Mouse (Mus musculus) hematopoietic stem cell, adult 5-6 weeks (primary cell): ENCODE measurements at regions not wholly inside any gene's neighbourhood (a gene's known extent, or its start where the extent isn't known, plus 50 kb on each side); places are given as distances from the start of the nearest gene placed in this dataset.

ENCODE experiments used
- ATAC-seq, 2 experiments: fragments of 125-278 bp in 1 of 2; replicated peaks in 1 of 2; 2 replicates each; pipeline ENCODE4 v1.8.0; 2016 to 2017; ENCODE audit warnings: inconsistent platforms in 2 of 2, mild to moderate bottlenecking in 2 of 2, moderate number of reproducible peaks in 2 of 2, low read depth in 1 of 2, moderate TSS enrichment in 1 of 2; ENCODE audit not compliant: low FRiP score in 2 of 2, poor library complexity in 2 of 2, severe bottlenecking in 2 of 2, insufficient read depth in 1 of 2, low TSS enrichment in 1 of 2

- no peak for ATAC-seq
Observed at GRCm38 (mm10) chr12:35429473-35429872, 105.4 kb downstream of the Ahr start.

- no peak for ATAC-seq
Observed at GRCm38 (mm10) chr12:35419206-35419605, 115.6 kb downstream of the Ahr start.

GRCm38 (mm10) chr12:35417943-35418342 is 116.9 kb downstream of the Ahr start:
- peak in 1 of 2 experiments; percentile 32; a peak in 1 of 4 replicates for ATAC-seq

- ATAC-seq = no peak
Observed at GRCm38 (mm10) chr12:35416583-35416982, 118.3 kb downstream of the Ahr start.

GRCm38 (mm10) chr12:35412715-35413114 is 122.1 kb downstream of the Ahr start:
- no peak for ATAC-seq

- no peak for ATAC-seq
Observed at GRCm38 (mm10) chr12:35408461-35408860, 126.4 kb downstream of the Ahr start.

- no peak for ATAC-seq
Observed at GRCm38 (mm10) chr12:35408044-35408443, 126.8 kb downstream of the Ahr start.

GRCm38 (mm10) chr12:35401853-35402252 is 133.0 kb downstream of the Ahr start:
- ATAC-seq = no peak

- ATAC-seq = no peak
Observed at GRCm38 (mm10) chr12:35401219-35401618, 133.6 kb downstream of the Ahr start.

- no peak for ATAC-seq
Observed at GRCm38 (mm10) chr12:35395211-35395610, 139.6 kb downstream of the Ahr start.

- no peak for ATAC-seq
Observed at GRCm38 (mm10) chr12:35392111-35392510, 142.7 kb downstream of the Ahr start.

GRCm38 (mm10) chr12:35390266-35390665 is 144.6 kb downstream of the Ahr start:
- ATAC-seq = no peak

GRCm38 (mm10) chr12:35389839-35390238 is 145.0 kb downstream of the Ahr start:
- no peak for ATAC-seq

GRCm38 (mm10) chr12:35384211-35384610 is 150.6 kb downstream of the Ahr start:
- ATAC-seq = peak; percentile 62 to 71

GRCm38 (mm10) chr12:35377266-35377665 is 157.6 kb downstream of the Ahr start:
- no peak for ATAC-seq

- ATAC-seq = no peak
Observed at GRCm38 (mm10) chr12:35376365-35376764, 158.5 kb downstream of the Ahr start.

GRCm38 (mm10) chr12:35357901-35358300 is 176.9 kb downstream of the Ahr start:
- ATAC-seq = no peak

GRCm38 (mm10) chr12:35338191-35338954 is 196.5 kb downstream of the Ahr start:
- peak; percentile 56 to 77; a peak in 3 of 4 replicates for ATAC-seq

- no peak for ATAC-seq
Observed at GRCm38 (mm10) chr12:35336314-35336713, 198.5 kb downstream of the Ahr start.
